Mouse (Mus musculus): ENCODE measurements around the gene Sugct. TPM values are rescaled to one million over a fixed set of nuclear protein-coding genes. Genes with fewer than 3 reads are reported as not detected.

Gene Sugct
- 3.2 and 3.3 TPM in 2 replicates for polyA plus RNA-seq (2014; fragmentation: Nextera tagmentation; extraction: Ambion mirVana)

DNA sequence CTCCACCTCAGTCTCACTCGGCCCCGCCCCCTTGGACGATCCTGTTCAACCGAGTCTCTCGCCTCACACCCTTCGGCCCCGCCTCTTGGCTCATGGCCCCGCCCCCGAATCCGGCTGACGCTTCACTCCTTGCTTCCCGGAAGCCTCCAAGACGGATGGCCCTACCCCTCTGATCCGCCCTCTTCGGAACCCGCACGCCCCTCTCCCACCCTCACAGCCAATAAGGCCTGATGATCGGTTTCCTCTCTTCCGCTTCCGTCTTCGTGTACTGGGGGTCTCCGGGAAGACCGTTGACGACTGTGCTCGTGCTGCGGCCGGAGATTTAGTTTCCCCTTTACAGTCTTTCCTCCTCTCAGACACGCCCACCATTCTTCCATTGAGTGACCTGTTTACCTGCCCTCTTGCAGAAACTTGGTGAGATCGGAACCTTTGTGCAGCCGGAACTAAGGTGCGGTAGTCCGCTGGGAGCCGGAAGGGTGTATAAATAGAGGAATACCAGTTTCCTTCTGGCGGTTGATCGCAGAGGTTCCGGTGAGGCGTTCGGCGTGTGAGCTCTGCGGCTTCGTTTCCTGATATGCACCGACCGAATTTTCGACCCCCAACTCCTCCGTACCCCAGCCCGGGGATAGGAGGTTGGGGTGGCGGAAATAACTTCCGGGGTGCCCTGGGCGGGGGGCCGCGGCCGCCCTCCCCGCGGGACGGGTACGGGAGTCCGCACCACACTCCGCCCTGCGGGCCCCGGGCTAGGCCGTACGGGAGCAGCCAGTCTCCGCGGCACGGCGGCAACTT is at the start of gene Sugct, which contains the start of gene Mplkip:
Sugct (minus strand) TSS at position 643 of the 789 bp plus-strand sequence.
Mplkip (plus strand) TSS at position 282 of the 789 bp plus-strand sequence.
- no peaks in the 10 kb centered on the region for H3K27me3 ChIP-seq (ENCODE audit: control insufficient read depth, insufficient read depth, low read length)
- H3K9me3 ChIP-seq (ENCODE audit: control insufficient read depth, low read length) = no peaks in the 10 kb centered on the region
- H3K36me3 ChIP-seq (ENCODE audit: control insufficient read depth, insufficient read depth, low read length) = no peaks in the 10 kb centered on the region
- peak within 1 kb of the TSS; percentile 79 for H3K4me3 ChIP-seq (ENCODE audit: low read depth, low read length)
- under 1% methylated on average over 57 of the region's 66 CpGs for WGBS
- peak within 1 kb of the TSS; percentile 86 for H3K9ac ChIP-seq (ENCODE audit: low read depth, low read length)
- H3K4me1 ChIP-seq (replicated peaks; ENCODE audit: control insufficient read depth, insufficient read depth, low read length) = no peaks in the 10 kb centered on the region
- peak; percentile 100 for DNase-seq (ENCODE audit: low spot score)
- peak within 1 kb of the TSS; percentile 59 for H3K4me2 ChIP-seq (replicated peaks; ENCODE audit: low read depth, low read length)
- peak; percentile 99 for ATAC-seq (ENCODE audit: low FRiP score)
- H3K27ac ChIP-seq (ENCODE audit: low read depth, low read length) = peak within 1 kb of the TSS; percentile 88

DNA sequence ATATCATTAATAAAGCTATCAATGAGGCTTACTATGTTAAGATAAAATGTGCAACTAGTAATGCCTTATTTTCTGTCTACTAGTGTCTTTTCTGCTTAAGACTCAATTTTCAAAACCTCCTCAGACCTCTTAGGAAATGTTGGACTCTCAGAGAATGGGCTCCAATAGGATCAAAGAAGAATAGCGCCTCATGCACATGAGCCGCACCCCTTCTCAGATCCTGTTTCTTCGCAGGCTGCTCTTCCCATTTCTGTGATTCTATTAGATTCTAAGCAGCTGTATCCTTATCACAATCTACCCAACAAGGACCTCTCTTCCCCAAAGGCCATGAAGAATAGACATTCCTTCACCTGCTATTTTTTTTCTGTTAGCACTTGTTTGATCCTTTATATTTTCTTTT is 33.4 kb upstream of the Sugct start:
- ATAC-seq (ENCODE audit: low FRiP score) (no peak), DNase-seq (ENCODE audit: low spot score) (no peak)
- H3K9ac ChIP-seq (ENCODE audit: low read depth, low read length) = no peak overlapping the region
- no peaks in the 10 kb centered on the region for H3K27me3 ChIP-seq (ENCODE audit: control insufficient read depth, insufficient read depth, low read length)
- H3K4me3 ChIP-seq (ENCODE audit: low read depth, low read length) = no peak overlapping the region
- H3K36me3 ChIP-seq (ENCODE audit: control insufficient read depth, insufficient read depth, low read length) = peaks cover 3% of the 10 kb centered on the region; the same call in 1 of the 2 replicates
- no peak overlapping the region for H3K4me2 ChIP-seq (replicated peaks; ENCODE audit: low read depth, low read length)
- H3K27ac ChIP-seq (ENCODE audit: low read depth, low read length) = no peak overlapping the region
- H3K4me1 ChIP-seq (replicated peaks; ENCODE audit: control insufficient read depth, insufficient read depth, low read length) = no peaks in the 10 kb centered on the region
- WGBS = 90% methylated on average over 3 of the region's 3 CpGs
- H3K9me3 ChIP-seq (ENCODE audit: control insufficient read depth, low read length) = no peaks in the 10 kb centered on the region

DNA sequence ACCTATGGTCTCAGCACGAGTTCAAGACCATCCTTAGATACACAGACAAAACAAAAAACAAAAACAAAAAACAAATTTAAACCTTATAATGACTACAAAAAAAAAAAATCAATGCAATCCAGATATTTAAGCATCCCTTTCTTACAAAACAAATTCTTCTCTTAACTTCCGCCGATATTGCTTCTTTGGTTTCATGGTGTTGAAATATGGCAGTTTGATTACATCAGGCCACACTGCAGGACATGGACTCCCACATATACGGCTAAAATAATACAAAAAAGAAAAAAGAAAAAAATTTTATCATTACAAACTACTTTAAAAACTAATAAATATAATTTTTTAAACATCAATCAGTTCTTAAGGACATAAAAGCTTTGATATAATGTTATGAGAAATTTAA is 32.6 kb upstream of the Sugct start:
- Histone ChIP-seq H3K9ac (ENCODE audit: low read depth, low read length) (no peak overlapping the region), H3K9me3 (ENCODE audit: control insufficient read depth, low read length) (no peaks in the 10 kb centered on the region), H3K4me1 (replicated peaks; ENCODE audit: control insufficient read depth, insufficient read depth, low read length) (no peaks in the 10 kb centered on the region), H3K4me3 (ENCODE audit: low read depth, low read length) (no peak overlapping the region), H3K27ac (ENCODE audit: low read depth, low read length) (no peak overlapping the region), H3K27me3 (ENCODE audit: control insufficient read depth, insufficient read depth, low read length) (no peaks in the 10 kb centered on the region), H3K36me3 (ENCODE audit: control insufficient read depth, insufficient read depth, low read length) (peaks cover 3% of the 10 kb centered on the region; the same call in 1 of the 2 replicates), H3K4me2 (replicated peaks; ENCODE audit: low read depth, low read length) (no peak overlapping the region)
- no peak for ATAC-seq (ENCODE audit: low FRiP score)
- WGBS = 98% methylated on average over 4 of the region's 4 CpGs
- DNase-seq (ENCODE audit: low spot score) = no peak

DNA sequence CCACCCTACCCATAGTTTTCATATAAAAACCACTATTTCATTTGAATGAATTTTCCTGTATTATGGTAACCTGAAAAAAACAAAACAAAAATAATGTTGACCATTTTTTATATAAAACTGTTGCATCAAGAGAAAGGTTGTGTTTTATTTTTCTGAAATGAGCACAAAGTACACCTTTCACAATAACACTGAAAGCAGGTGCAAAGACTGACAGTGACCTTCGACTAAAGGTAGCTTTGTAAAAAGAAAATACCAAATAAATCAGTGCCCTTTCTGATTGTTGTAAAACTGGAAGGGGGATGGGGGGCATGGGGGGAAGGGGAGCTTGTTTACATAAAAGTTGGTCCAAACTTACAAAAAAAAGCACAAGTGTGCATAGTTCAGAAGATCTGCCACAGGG is 22.0 kb upstream of the Sugct start:
- H3K4me3 ChIP-seq (ENCODE audit: low read depth, low read length) = no peak overlapping the region
- H3K27ac ChIP-seq (ENCODE audit: low read depth, low read length) = no peak overlapping the region
- DNase-seq (ENCODE audit: low spot score) (no peak), ATAC-seq (ENCODE audit: low FRiP score) (no peak)
- H3K27me3 ChIP-seq (ENCODE audit: control insufficient read depth, insufficient read depth, low read length) = no peaks in the 10 kb centered on the region
- 87% methylated on average over 1 of the region's 1 CpGs for WGBS
- H3K36me3 ChIP-seq (ENCODE audit: control insufficient read depth, insufficient read depth, low read length) = no peaks in the 10 kb centered on the region
- no peaks in the 10 kb centered on the region for H3K9me3 ChIP-seq (ENCODE audit: control insufficient read depth, low read length)
- no peak overlapping the region for H3K4me2 ChIP-seq (replicated peaks; ENCODE audit: low read depth, low read length)
- H3K4me1 ChIP-seq (replicated peaks; ENCODE audit: control insufficient read depth, insufficient read depth, low read length) = no peaks in the 10 kb centered on the region
- H3K9ac ChIP-seq (ENCODE audit: low read depth, low read length) = no peak overlapping the region

DNA sequence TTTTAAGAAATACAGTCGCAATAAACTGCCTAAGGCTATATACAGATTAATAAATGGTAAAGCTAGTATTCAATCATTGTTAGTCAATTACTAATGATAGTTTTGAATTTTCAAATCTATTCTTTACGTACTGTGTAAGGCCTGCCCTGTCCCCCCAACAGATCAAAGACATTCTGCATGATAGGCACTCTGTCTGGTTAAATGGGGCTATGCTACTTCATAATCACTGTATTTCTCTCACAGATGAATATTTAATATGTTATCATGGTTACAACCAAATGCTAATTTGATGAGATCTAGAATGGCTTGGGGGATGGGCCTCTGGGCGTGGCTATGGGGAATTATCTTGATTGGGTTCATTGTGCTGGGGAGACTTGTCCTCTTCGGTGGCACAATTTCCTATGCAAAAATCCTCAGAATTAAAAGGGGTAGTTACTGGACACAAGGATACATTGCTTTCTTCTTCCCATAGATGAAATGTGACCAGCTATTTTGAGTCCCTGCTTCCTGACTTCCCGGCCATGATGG is 13.5 kb upstream of the Sugct start:
- no peak overlapping the region for H3K9ac ChIP-seq (ENCODE audit: low read depth, low read length)
- no peak overlapping the region for H3K4me3 ChIP-seq (ENCODE audit: low read depth, low read length)
- no peak overlapping the region for H3K4me2 ChIP-seq (replicated peaks; ENCODE audit: low read depth, low read length)
- 88% methylated on average over 5 of the region's 5 CpGs for WGBS
- no peaks in the 10 kb centered on the region for H3K4me1 ChIP-seq (replicated peaks; ENCODE audit: control insufficient read depth, insufficient read depth, low read length)
- no peaks in the 10 kb centered on the region for H3K27me3 ChIP-seq (ENCODE audit: control insufficient read depth, insufficient read depth, low read length)
- DNase-seq (ENCODE audit: low spot score) = no peak
- no peak overlapping the region for H3K27ac ChIP-seq (ENCODE audit: low read depth, low read length)
- no peaks in the 10 kb centered on the region for H3K9me3 ChIP-seq (ENCODE audit: control insufficient read depth, low read length)
- H3K36me3 ChIP-seq (ENCODE audit: control insufficient read depth, insufficient read depth, low read length) = no peaks in the 10 kb centered on the region
- ATAC-seq (ENCODE audit: low FRiP score) = no peak

DNA sequence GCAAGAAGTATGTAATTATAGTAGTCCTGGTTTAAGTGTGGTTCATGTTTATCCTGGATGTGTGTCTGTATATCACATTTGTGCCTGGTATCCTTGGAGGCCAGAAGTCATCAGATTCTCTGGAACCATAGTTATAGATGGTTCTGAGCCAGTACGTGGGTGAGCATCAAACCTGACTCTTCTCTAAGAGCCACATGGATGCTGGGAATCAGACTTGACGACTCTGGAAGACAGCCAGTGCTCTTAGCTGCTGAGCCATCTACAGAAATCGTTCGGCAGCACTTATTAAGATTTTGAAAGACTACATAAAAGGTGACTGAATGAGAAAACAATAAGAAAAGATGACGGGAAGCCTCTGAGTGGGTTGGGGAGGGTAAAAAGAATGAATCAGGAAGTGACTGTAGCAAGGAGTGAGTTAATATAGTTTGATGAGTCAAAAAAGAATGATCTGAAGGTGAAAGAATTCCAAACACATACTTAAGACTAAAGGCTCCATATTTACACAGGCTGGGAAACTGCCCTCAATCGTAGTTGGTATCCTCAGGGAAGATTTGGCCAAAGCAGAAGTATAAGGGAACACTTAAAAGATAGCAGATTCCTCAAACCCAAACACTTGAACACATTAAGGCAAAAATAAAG is 10.0 kb upstream of the Sugct start:
- H3K4me3 ChIP-seq (ENCODE audit: low read depth, low read length) = no peak overlapping the region
- 88% methylated on average over 6 of the region's 6 CpGs for WGBS
- no peaks in the 10 kb centered on the region for H3K27me3 ChIP-seq (ENCODE audit: control insufficient read depth, insufficient read depth, low read length)
- H3K4me1 ChIP-seq (replicated peaks; ENCODE audit: control insufficient read depth, insufficient read depth, low read length) = no peaks in the 10 kb centered on the region
- ATAC-seq (ENCODE audit: low FRiP score) (no peak), DNase-seq (ENCODE audit: low spot score) (no peak)
- H3K9ac ChIP-seq (ENCODE audit: low read depth, low read length) = no peak overlapping the region
- no peak overlapping the region for H3K27ac ChIP-seq (ENCODE audit: low read depth, low read length)
- no peak overlapping the region for H3K4me2 ChIP-seq (replicated peaks; ENCODE audit: low read depth, low read length)
- H3K36me3 ChIP-seq (ENCODE audit: control insufficient read depth, insufficient read depth, low read length) = no peaks in the 10 kb centered on the region
- no peaks in the 10 kb centered on the region for H3K9me3 ChIP-seq (ENCODE audit: control insufficient read depth, low read length)

DNA sequence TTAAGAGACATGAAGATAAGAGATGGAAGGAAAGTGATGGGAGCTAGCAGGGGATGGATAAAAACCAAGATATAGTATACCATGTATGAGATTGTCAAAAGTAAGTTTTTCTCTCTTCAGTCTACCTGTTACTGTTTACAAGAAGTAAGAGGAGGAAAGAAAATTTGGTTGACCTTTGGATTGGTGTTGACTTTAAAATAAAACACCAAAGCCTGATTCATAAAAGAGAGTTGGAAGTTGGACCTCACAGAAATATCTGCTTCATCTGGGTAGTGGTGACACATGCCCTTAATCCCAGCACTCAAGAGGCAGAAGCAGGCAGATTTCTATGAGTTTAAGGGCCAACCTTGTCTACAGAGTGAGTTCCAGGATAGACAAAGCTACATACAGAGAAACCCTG is 7.0 kb upstream of the Sugct start:
- Histone ChIP-seq H3K27ac (ENCODE audit: low read depth, low read length) (no peak overlapping the region), H3K9me3 (ENCODE audit: control insufficient read depth, low read length) (no peaks in the 10 kb centered on the region), H3K4me2 (replicated peaks; ENCODE audit: low read depth, low read length) (no peak overlapping the region), H3K27me3 (ENCODE audit: control insufficient read depth, insufficient read depth, low read length) (no peaks in the 10 kb centered on the region), H3K4me1 (replicated peaks; ENCODE audit: control insufficient read depth, insufficient read depth, low read length) (no peaks in the 10 kb centered on the region), H3K4me3 (ENCODE audit: low read depth, low read length) (no peak overlapping the region), H3K36me3 (ENCODE audit: control insufficient read depth, insufficient read depth, low read length) (no peaks in the 10 kb centered on the region), H3K9ac (ENCODE audit: low read depth, low read length) (no peak overlapping the region)
- DNase-seq (ENCODE audit: low spot score) (no peak), ATAC-seq (ENCODE audit: low FRiP score) (no peak)

DNA sequence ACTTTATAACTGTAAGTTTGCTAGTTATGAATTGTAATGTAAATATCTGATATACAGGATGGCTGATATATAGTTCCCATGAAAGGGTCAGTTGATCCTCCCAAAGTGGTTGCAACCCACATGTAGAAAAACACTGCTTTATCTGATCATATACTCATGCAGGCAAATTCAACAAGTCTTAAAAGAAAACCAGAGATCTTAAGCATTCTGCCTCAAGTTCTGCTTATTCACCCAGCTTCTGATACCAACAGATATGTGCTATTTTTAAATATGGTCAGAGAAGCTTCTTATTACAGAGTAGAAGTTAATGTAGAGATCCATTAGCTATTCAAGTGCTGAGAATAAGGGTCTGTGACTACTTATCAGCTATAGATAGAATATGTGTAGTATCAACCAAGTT is 6.0 kb upstream of the Sugct start:
- DNase-seq (ENCODE audit: low spot score) (no peak), ATAC-seq (ENCODE audit: low FRiP score) (no peak)
- Histone ChIP-seq H3K27me3 (ENCODE audit: control insufficient read depth, insufficient read depth, low read length) (no peaks in the 10 kb centered on the region), H3K4me1 (replicated peaks; ENCODE audit: control insufficient read depth, insufficient read depth, low read length) (no peaks in the 10 kb centered on the region), H3K9me3 (ENCODE audit: control insufficient read depth, low read length) (no peaks in the 10 kb centered on the region), H3K36me3 (ENCODE audit: control insufficient read depth, insufficient read depth, low read length) (no peaks in the 10 kb centered on the region), H3K9ac (ENCODE audit: low read depth, low read length) (no peak overlapping the region), H3K4me2 (replicated peaks; ENCODE audit: low read depth, low read length) (no peak overlapping the region), H3K4me3 (ENCODE audit: low read depth, low read length) (no peak overlapping the region), H3K27ac (ENCODE audit: low read depth, low read length) (no peak overlapping the region)
